Mouse (Mus musculus) myocyte (in vitro differentiated cells): ENCODE measurements around the gene Slc5a10.

ENCODE experiments used
- CEBPB ChIP-seq: IDR thresholded peaks from 2 replicates; pipeline ENCODE4 v1.6.1; 2011; ENCODE audit warnings: mild to moderate bottlenecking, moderate library complexity; ENCODE audit not compliant: poor library complexity, insufficient read depth, severe bottlenecking
- E2F4 ChIP-seq: IDR thresholded peaks from one replicate; pipeline ENCODE4 v1.6.1; 2011; ENCODE audit warnings: mild to moderate bottlenecking, control low read depth, moderate library complexity; ENCODE audit not compliant: insufficient read depth
- MAX ChIP-seq: IDR thresholded peaks from one replicate; pipeline ENCODE4 v1.6.1; 2011; ENCODE audit warnings: low read depth, mild to moderate bottlenecking, control low read depth
- MYOD1 ChIP-seq, 3 experiments: IDR thresholded peaks; one replicate each; pipeline ENCODE4 v1.6.1; 2011; ENCODE audit warnings: control low read depth in 2 of 3, low read depth in 2 of 3, mild to moderate bottlenecking in 2 of 3, moderate library complexity in 1 of 3; ENCODE audit not compliant: insufficient read length in 2 of 3, control insufficient read depth in 1 of 3
- MYOG ChIP-seq, 3 experiments: IDR thresholded peaks; one replicate each; pipeline ENCODE4 v1.6.1; 2011; ENCODE audit warnings: control low read depth in 2 of 3, low read depth in 2 of 3, mild to moderate bottlenecking in 2 of 3; ENCODE audit not compliant: insufficient read length in 2 of 3, control insufficient read depth in 1 of 3, insufficient read depth in 1 of 3
- POLR2A ChIP-seq: IDR thresholded peaks from one replicate; pipeline ENCODE4 v1.6.1; 2011; ENCODE audit warnings: low read depth, mild to moderate bottlenecking, control low read depth, moderate library complexity; ENCODE audit not compliant: insufficient read length
- POLR2AphosphoS2 ChIP-seq: IDR thresholded peaks from one replicate; pipeline ENCODE4 v1.6.1; 2011; ENCODE audit warnings: low read depth, control low read depth; ENCODE audit not compliant: insufficient read length
- TCF12 ChIP-seq: IDR thresholded peaks from one replicate; pipeline ENCODE4 v1.6.1; 2011; ENCODE audit warnings: mild to moderate bottlenecking, control low read depth; ENCODE audit not compliant: poor library complexity, insufficient read depth, severe bottlenecking
- TCF3 ChIP-seq: IDR thresholded peaks from one replicate; pipeline ENCODE4 v1.6.1; 2011; ENCODE audit warnings: low read depth, control low read depth; ENCODE audit not compliant: insufficient read length
- USF1 ChIP-seq: IDR thresholded peaks from one replicate; pipeline ENCODE4 v1.6.1; 2011; ENCODE audit warnings: low read depth, mild to moderate bottlenecking, control low read depth, moderate library complexity

- TF ChIP-seq MYOD1 (IDR thresholded peaks at IDR 0.05; ENCODE audit: control insufficient read depth in 1 of 3, insufficient read length in 2 of 3, low read depth in 2 of 3): no peak
- TF ChIP-seq POLR2A: no peak
- no peak for TF ChIP-seq E2F4
- no peak for TF ChIP-seq USF1
- TF ChIP-seq POLR2AphosphoS2: no peak
- TF ChIP-seq MAX: no peak
- no peak for TF ChIP-seq TCF12
- no peak for TF ChIP-seq CEBPB
- TF ChIP-seq TCF3: no peak
- TF ChIP-seq MYOG (IDR thresholded peaks at IDR 0.05; ENCODE audit: control insufficient read depth in 1 of 3, insufficient read depth in 1 of 3, insufficient read length in 2 of 3, low read depth in 2 of 3): no peak
Measured at GRCm38 (mm10) chr11:61674839-61675159, 45.8 kb downstream of the Slc5a10 start.
